Mouse (Mus musculus) megakaryocyte, adult 5-6 weeks (primary cell): ENCODE results near the gene Pdzd2. TPM values are rescaled to one million over a fixed set of nuclear protein-coding genes. Genes with fewer than 3 reads are reported as not detected.

ENCODE experiments used
- ATAC-seq: 2 replicates; pipeline ENCODE4 v1.8.0; 2016; ENCODE audit warnings: mild to moderate bottlenecking, inconsistent platforms; ENCODE audit not compliant: poor library complexity, severe bottlenecking
- total RNA-seq, 2 experiments: library from RNA; stranded (forward) in 1 of 2; stranded (reverse) in 1 of 2; fragments of 153-499, 151-499 nt in 1 of 2; fragments of 221-1000, 200-1000 nt in 1 of 2; gene quantifications; 2 replicates each; pipeline versions ENCODE4 v1.2.3 to v1.2.4; 2015 to 2017

Gene Pdzd2
- total RNA-seq, 2 experiments from 2014 or later: 0.22 to 0.59 TPM

- no peak for ATAC-seq
Observed at GRCm38 (mm10) chr15:12365416-12366071, 374.2 kb downstream of the Pdzd2 start.

GRCm38 (mm10) chr15:12364096-12364495 lies 375.6 kb downstream of the Pdzd2 start:
- ATAC-seq: no peak

- no peak for ATAC-seq
Observed at GRCm38 (mm10) chr15:12362701-12363040, 377.1 kb downstream of the Pdzd2 start.

GRCm38 (mm10) chr15:12362001-12362700 lies 377.6 kb downstream of the Pdzd2 start:
- no peak for ATAC-seq

GRCm38 (mm10) chr15:12360519-12361212 lies 379.1 kb downstream of the Pdzd2 start:
- ATAC-seq: no peak

- ATAC-seq: no peak
Observed at GRCm38 (mm10) chr15:12358384-12358783, 381.3 kb downstream of the Pdzd2 start.

GRCm38 (mm10) chr15:12357459-12357858 lies 382.3 kb downstream of the Pdzd2 start:
- ATAC-seq: no peak

GRCm38 (mm10) chr15:12355907-12356306 lies 383.8 kb downstream of the Pdzd2 start:
- ATAC-seq: no peak

GRCm38 (mm10) chr15:12355261-12355660 lies 384.5 kb downstream of the Pdzd2 start:
- ATAC-seq: no peak

GRCm38 (mm10) chr15:12354281-12354810 lies 385.4 kb downstream of the Pdzd2 start:
- no peak for ATAC-seq

- no peak for ATAC-seq
Observed at GRCm38 (mm10) chr15:12351470-12351869, 388.3 kb downstream of the Pdzd2 start.

- peak; percentile 72 for ATAC-seq
Observed at GRCm38 (mm10) chr15:12349840-12350239, 389.9 kb downstream of the Pdzd2 start.

- no peak for ATAC-seq
Observed at GRCm38 (mm10) chr15:12348950-12349349, 390.8 kb downstream of the Pdzd2 start.

GRCm38 (mm10) chr15:12346916-12347315 lies 392.8 kb downstream of the Pdzd2 start:
- ATAC-seq: no peak

GRCm38 (mm10) chr15:12341401-12341758 lies 398.3 kb downstream of the Pdzd2 start:
- no peak for ATAC-seq

- no peak for ATAC-seq
Observed at GRCm38 (mm10) chr15:12340536-12341400, 399.0 kb downstream of the Pdzd2 start.

- ATAC-seq: no peak
Observed at GRCm38 (mm10) chr15:12337779-12338137, 402.0 kb downstream of the Pdzd2 start.

- no peak for ATAC-seq
Observed at GRCm38 (mm10) chr15:12337030-12337778, 402.5 kb downstream of the Pdzd2 start.

GRCm38 (mm10) chr15:12334381-12334780 lies 405.3 kb downstream of the Pdzd2 start:
- no peak for ATAC-seq

- ATAC-seq: no peak
Observed at GRCm38 (mm10) chr15:12331300-12331699, 408.4 kb downstream of the Pdzd2 start.
